Mouse (Mus musculus) skeletal muscle tissue, adult 2 months (tissue): Measurements from ENCODE around the gene Sh2d2a.
"Not testable (repeated sequence)": the region's sequence is repeated elsewhere in the genome, so short reads cannot be mapped to it uniquely, and the experiment has no call there.

Source experiments
- DNase-seq: peaks from one replicate; pipeline ENCODE4 v3.0.0-alpha.2; 2012; ENCODE audit warnings: low read depth, low spot score

The Sh2d2a gene

GRCm38 (mm10) chr3:87855936-87856335 lies 9.4 kb downstream of the Sh2d2a start:
- DNase-seq = no peak

GRCm38 (mm10) chr3:87857666-87858065 lies 11.1 kb downstream of the Sh2d2a start:
- DNase-seq = no peak

GRCm38 (mm10) chr3:87859813-87860212 lies 13.3 kb downstream of the Sh2d2a start:
- DNase-seq = peak; percentile 65

GRCm38 (mm10) chr3:87864111-87864510 lies 17.6 kb downstream of the Sh2d2a start:
- DNase-seq = not testable (repeated sequence)

- no peak for DNase-seq
These were observed 31.2 kb downstream of the Sh2d2a start for GRCm38 (mm10) chr3:87877730-87878129.

GRCm38 (mm10) chr3:87884291-87884690 lies 37.7 kb downstream of the Sh2d2a start:
- DNase-seq = no peak

GRCm38 (mm10) chr3:87884708-87885251 lies 38.2 kb downstream of the Sh2d2a start:
- no peak for DNase-seq

GRCm38 (mm10) chr3:87885281-87886003 lies 38.9 kb downstream of the Sh2d2a start, which contains the start of gene Prcc:
TSS of gene Prcc (minus strand) at chr3:87885608.
- peak; percentile 99 for DNase-seq

GRCm38 (mm10) chr3:87886004-87886365 lies 39.4 kb downstream of the Sh2d2a start:
- DNase-seq = no peak

GRCm38 (mm10) chr3:87886416-87886815 lies 39.9 kb downstream of the Sh2d2a start:
- no peak for DNase-seq

GRCm38 (mm10) chr3:87887400-87887799 lies 40.8 kb downstream of the Sh2d2a start:
- not testable (repeated sequence) for DNase-seq

- no peak for DNase-seq
These were observed 44.9 kb downstream of the Sh2d2a start for GRCm38 (mm10) chr3:87891481-87891880.

- DNase-seq = no peak
These were observed 46.9 kb downstream of the Sh2d2a start for GRCm38 (mm10) chr3:87893367-87893905.

- no peak for DNase-seq
These were observed 52.7 kb downstream of the Sh2d2a start for GRCm38 (mm10) chr3:87899266-87899665.

- DNase-seq = no peak
These were observed 53.2 kb downstream of the Sh2d2a start for GRCm38 (mm10) chr3:87899776-87900175.

- no peak for DNase-seq
These were observed 54.6 kb downstream of the Sh2d2a start for GRCm38 (mm10) chr3:87901036-87901624.

GRCm38 (mm10) chr3:87901959-87902358 lies 55.4 kb downstream of the Sh2d2a start:
- DNase-seq = not testable (repeated sequence)

GRCm38 (mm10) chr3:87903821-87904220 lies 57.3 kb downstream of the Sh2d2a start:
- DNase-seq = no peak
